Mouse (Mus musculus) small intestine, adult 2 months (tissue): ENCODE results near the gene Aktip.

ENCODE experiments used
- CTCF ChIP-seq: fragments of 200-500 bp; IDR thresholded peaks from 2 replicates; pipeline ENCODE4 v1.5.1; 2012; ENCODE audit warnings: low read depth, mild to moderate bottlenecking, control low read depth, inconsistent platforms, low read length, moderate library complexity, mixed read lengths; ENCODE audit not compliant: insufficient replicate concordance, insufficient read length; ENCODE audit errors: extremely low read depth
- POLR2A ChIP-seq: fragments of 200-500 bp; IDR thresholded peaks from 2 replicates; pipeline ENCODE4 v1.6.1; 2012; ENCODE audit warnings: low read depth, mild to moderate bottlenecking, control low read depth, inconsistent platforms, low read length, moderate library complexity

DNA sequence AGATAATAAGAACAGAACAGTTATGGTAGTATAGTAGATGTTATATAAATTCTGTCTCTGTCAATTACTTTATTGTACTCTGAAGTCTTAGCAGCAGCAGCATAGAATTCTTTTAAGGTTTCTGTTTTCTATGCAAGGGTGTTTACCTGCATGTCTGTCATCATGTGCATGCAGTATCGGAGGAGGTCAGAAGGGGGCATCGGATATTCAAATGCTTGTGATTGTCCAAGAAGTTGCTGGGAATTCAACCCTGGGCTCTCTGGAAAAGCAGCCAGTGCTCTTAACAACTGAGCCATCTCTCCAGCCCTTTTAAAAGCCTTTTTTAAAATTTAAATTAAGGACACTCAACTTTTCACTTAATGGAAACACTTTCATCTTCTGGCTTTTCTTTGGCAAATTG lies 120.1 kb downstream of the Aktip start:
- TF ChIP-seq POLR2A: no peak
- no peak for TF ChIP-seq CTCF
